Comparison of ENCODE assay signal across 8 mouse cellular contexts in the genomic region with DNA sequence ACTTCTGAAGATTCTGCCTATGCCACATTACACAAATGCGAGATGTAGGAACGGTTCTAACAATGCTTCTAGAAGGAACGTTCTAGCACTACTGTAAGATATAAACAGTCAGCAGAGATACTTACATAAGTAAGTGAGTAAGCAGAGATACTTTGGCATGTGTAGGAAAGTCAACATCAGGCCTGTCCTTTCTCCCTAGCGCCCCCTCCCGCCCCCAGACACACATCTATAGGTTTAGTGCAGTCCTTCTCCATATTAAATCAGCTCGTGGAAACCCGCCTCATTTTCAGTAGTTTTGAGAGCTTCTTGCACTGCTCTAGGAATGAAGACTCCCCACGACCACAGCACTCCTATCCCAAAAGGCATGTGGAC. TPM values are rescaled to one million over a fixed set of nuclear protein-coding genes. Genes with fewer than 3 reads are reported as not detected.
A peak's percentile ranks its signal among the peaks of the same experiment; 100 is the strongest.
DNase-seq lines count a peak whose midpoint lies in the region; ATAC-seq lines count a peak whose summit lies in the region.

No protein-coding gene starts in this region.

- H3K9ac ChIP-seq in heart, embryonic 14.5 days (ENCODE audit: low read length), result peak overlapping the region; percentile 63
- peak overlapping the region; percentile 68 for H3K9ac ChIP-seq in limb, embryonic 11.5 days (ENCODE audit: low read length)
- peak overlapping the region; percentile 43 for H3K9ac ChIP-seq in midbrain, embryonic 15.5 days
- peak overlapping the region; percentile 68 for H3K9ac ChIP-seq in stomach, embryonic 16.5 days (ENCODE audit: low read length)

- H3K27me3 ChIP-seq in heart, embryonic 14.5 days (ENCODE audit: control insufficient read depth, insufficient read depth, low read length), result peaks cover 4% of the 10 kb centered on the region; the same call in 1 of the 2 replicates
- H3K27me3 ChIP-seq in limb, embryonic 11.5 days (ENCODE audit: control insufficient read depth, insufficient read depth, low read length), result no peaks in the 10 kb centered on the region
- H3K27me3 ChIP-seq in midbrain, embryonic 15.5 days (replicated peaks), result peaks cover 8% of the 10 kb centered on the region; the same call in 1 of the 2 replicates
- no peaks in the 10 kb centered on the region for H3K27me3 ChIP-seq in stomach, embryonic 16.5 days (ENCODE audit: control insufficient read depth, insufficient read depth, low read length)

- ATAC-seq in heart, embryonic 14.5 days (ENCODE audit: insufficient number of reproducible peaks, insufficient read depth, low FRiP score, low read depth), result peak; percentile 16; the same call in 1 of the 2 replicates
- ATAC-seq in limb, embryonic 11.5 days (ENCODE audit: insufficient number of reproducible peaks, low FRiP score, low TSS enrichment, low read depth), result no peak; the same call in 1 of the 2 replicates
- ATAC-seq in midbrain, embryonic 15.5 days (replicated peaks), result no peak; the same call in 1 of the 2 replicates
- ATAC-seq in stomach, embryonic 16.5 days (ENCODE audit: insufficient read depth, low FRiP score), result peak; percentile 27; the same call in 1 of the 2 replicates

- DNase-seq in right cerebral cortex, adult 18-20 months, result peak; percentile 54
- DNase-seq in right cerebral cortex, postnatal 25 days, result no peak
- DNase-seq in limb, embryonic 11.5 days (ENCODE audit: low spot score), result peak; percentile 69
- DNase-seq in layer of hippocampus, adult 9-11 months, result no peak

- 16% methylated on average over 8 of the region's 8 CpGs for WGBS in heart, embryonic 14.5 days
- 16% methylated on average over 8 of the region's 8 CpGs for WGBS in limb, embryonic 11.5 days
- WGBS in midbrain, embryonic 15.5 days, result 15% methylated on average over 8 of the region's 8 CpGs
- WGBS in stomach, embryonic 16.5 days, result 12% methylated on average over 8 of the region's 8 CpGs

- H3K9me3 ChIP-seq in heart, embryonic 14.5 days (ENCODE audit: control insufficient read depth, low read length), result no peaks in the 10 kb centered on the region
- no peaks in the 10 kb centered on the region for H3K9me3 ChIP-seq in limb, embryonic 11.5 days (ENCODE audit: control insufficient read depth, low read length)
- H3K9me3 ChIP-seq in midbrain, embryonic 15.5 days, result no peaks in the 10 kb centered on the region
- no peaks in the 10 kb centered on the region for H3K9me3 ChIP-seq in stomach, embryonic 16.5 days (replicated peaks; ENCODE audit: control insufficient read depth, low read length)

- peak overlapping the region; percentile 84 for H3K4me2 ChIP-seq in heart, embryonic 14.5 days (ENCODE audit: low read length)
- H3K4me2 ChIP-seq in limb, embryonic 11.5 days (ENCODE audit: low read depth, severe bottlenecking), result peak overlapping the region; percentile 82
- peak overlapping the region; percentile 82 for H3K4me2 ChIP-seq in midbrain, embryonic 15.5 days
- H3K4me2 ChIP-seq in stomach, embryonic 16.5 days (ENCODE audit: low read depth, low read length), result peak overlapping the region; percentile 65

- peak overlapping the region; percentile 27 for H3K4me3 ChIP-seq in brown adipose tissue, adult 24 weeks (ENCODE audit: insufficient read depth, low read depth, low read length)
- peak overlapping the region; percentile 43 to 51 for H3K4me3 ChIP-seq in heart, embryonic 14.5 days (ENCODE audit: control insufficient read depth in 1 of 2, insufficient read depth in 1 of 2, low read depth in 1 of 2, low read length in 2 of 2)
- peak overlapping the region; percentile 43 for H3K4me3 ChIP-seq in limb, embryonic 11.5 days (ENCODE audit: low read depth, low read length)
- H3K4me3 ChIP-seq in midbrain, embryonic 15.5 days, result peak overlapping the region; percentile 54
- H3K4me3 ChIP-seq in stomach, embryonic 16.5 days (replicated peaks; ENCODE audit: low read length), result peak overlapping the region; percentile 52

- H3K36me3 ChIP-seq in heart, embryonic 14.5 days (ENCODE audit: control insufficient read depth, insufficient read depth, low read length), result no peaks in the 10 kb centered on the region
- H3K36me3 ChIP-seq in limb, embryonic 11.5 days (ENCODE audit: control insufficient read depth, insufficient read depth, low read length), result no peaks in the 10 kb centered on the region
- no peaks in the 10 kb centered on the region for H3K36me3 ChIP-seq in midbrain, embryonic 15.5 days (replicated peaks)
- H3K36me3 ChIP-seq in stomach, embryonic 16.5 days (ENCODE audit: control insufficient read depth, insufficient read depth, low read length), result no peaks in the 10 kb centered on the region

- H3K27ac ChIP-seq in brown adipose tissue, adult 24 weeks (replicated peaks; ENCODE audit: low read depth, low read length), result no peak overlapping the region
- H3K27ac ChIP-seq in heart, embryonic 14.5 days (replicated peaks in 1 of 2; ENCODE audit: control insufficient read depth in 1 of 2, insufficient read depth in 1 of 2, low read depth in 2 of 2, low read length in 2 of 2), result peak overlapping the region; percentile 26 to 76; a peak in 2 of 4 replicates
- H3K27ac ChIP-seq in limb, embryonic 11.5 days (replicated peaks; ENCODE audit: low read depth, low read length), result no peak overlapping the region; the same call in 1 of the 2 replicates
- H3K27ac ChIP-seq in midbrain, embryonic 15.5 days, result peak overlapping the region; percentile 92
- H3K27ac ChIP-seq in stomach, embryonic 16.5 days (ENCODE audit: low read length), result peak overlapping the region; percentile 31; the same call in 1 of the 2 replicates

- no peaks in the 10 kb centered on the region for H3K4me1 ChIP-seq in brown adipose tissue, adult 24 weeks (ENCODE audit: control insufficient read depth, insufficient read depth, insufficient read length, low read length)
- H3K4me1 ChIP-seq in heart, embryonic 14.5 days (ENCODE audit: control insufficient read depth in 2 of 2, insufficient read depth in 2 of 2, low read length in 2 of 2), result peaks cover 0 to 3% of the 10 kb centered on the region in 2 experiments; a peak in 1 of 4 replicates
- H3K4me1 ChIP-seq in limb, embryonic 11.5 days (ENCODE audit: control insufficient read depth, insufficient read depth, low read length), result no peaks in the 10 kb centered on the region
- peaks cover 9% of the 10 kb centered on the region for H3K4me1 ChIP-seq in midbrain, embryonic 15.5 days
- H3K4me1 ChIP-seq in stomach, embryonic 16.5 days (ENCODE audit: control insufficient read depth, insufficient read depth, low read length), result peaks cover 3% of the 10 kb centered on the region; the same call in 1 of the 2 replicates

RNA-seq across cellular contexts. Expression of a gene that starts 7.9 kb away (rescaled TPM):
- polyA plus RNA-seq in brown adipose tissue, adult 24 weeks (2012; ENCODE audit: insufficient read depth, insufficient read length, missing spikeins), result not detected in 2 replicates
- polyA plus RNA-seq in heart, embryonic 14.5 days (2014; fragmentation: Nextera tagmentation; extraction: Ambion mirVana), result 4.0 and 7.9 TPM in 2 replicates
- 22.3 and 24.0 TPM in 2 replicates for polyA plus RNA-seq in limb, embryonic 11.5 days (2014; fragmentation: Nextera tagmentation; extraction: Ambion mirVana)
- 1.9 and 2.6 TPM in 2 replicates for polyA plus RNA-seq in midbrain, embryonic 15.5 days (2015; fragmentation: Nextera tagmentation; extraction: Ambion mirVana)
- 7.3 and 12.4 TPM in 2 replicates for polyA plus RNA-seq in stomach, embryonic 16.5 days (2015; fragmentation: Nextera tagmentation; extraction: Ambion mirVana)

RNA-seq across cellular contexts. Expression of a gene that starts 9.0 kb away (rescaled TPM):
- polyA plus RNA-seq in brown adipose tissue, adult 24 weeks (2012; ENCODE audit: insufficient read depth, insufficient read length, missing spikeins), result not detected in 2 replicates
- 26.9 and 32.0 TPM in 2 replicates for polyA plus RNA-seq in heart, embryonic 14.5 days (2014; fragmentation: Nextera tagmentation; extraction: Ambion mirVana)
- 73.6 and 75.8 TPM in 2 replicates for polyA plus RNA-seq in limb, embryonic 11.5 days (2014; fragmentation: Nextera tagmentation; extraction: Ambion mirVana)
- 12.8 and 13.1 TPM in 2 replicates for polyA plus RNA-seq in midbrain, embryonic 15.5 days (2015; fragmentation: Nextera tagmentation; extraction: Ambion mirVana)
- 29.8 and 39.2 TPM in 2 replicates for polyA plus RNA-seq in stomach, embryonic 16.5 days (2015; fragmentation: Nextera tagmentation; extraction: Ambion mirVana)

RNA-seq across cellular contexts. Expression of a gene that starts 14.3 kb away (rescaled TPM):
- polyA plus RNA-seq in brown adipose tissue, adult 24 weeks (2012; ENCODE audit: insufficient read depth, insufficient read length, missing spikeins), result 0.83 and 1.6 TPM in 2 replicates
- 3.4 and 5.0 TPM in 2 replicates for polyA plus RNA-seq in heart, embryonic 14.5 days (2014; fragmentation: Nextera tagmentation; extraction: Ambion mirVana)
- 5.4 and 5.7 TPM in 2 replicates for polyA plus RNA-seq in limb, embryonic 11.5 days (2014; fragmentation: Nextera tagmentation; extraction: Ambion mirVana)
- 5.6 and 6.1 TPM in 2 replicates for polyA plus RNA-seq in midbrain, embryonic 15.5 days (2015; fragmentation: Nextera tagmentation; extraction: Ambion mirVana)
- polyA plus RNA-seq in stomach, embryonic 16.5 days (2015; fragmentation: Nextera tagmentation; extraction: Ambion mirVana), result 7.8 and 8.6 TPM in 2 replicates

RNA-seq across cellular contexts. Expression of a gene that starts 16.4 kb away (rescaled TPM):
- polyA plus RNA-seq in brown adipose tissue, adult 24 weeks (2012; ENCODE audit: insufficient read depth, insufficient read length, missing spikeins), result 1.3 and 2.1 TPM in 2 replicates
- 2.1 and 3.2 TPM in 2 replicates for polyA plus RNA-seq in heart, embryonic 14.5 days (2014; fragmentation: Nextera tagmentation; extraction: Ambion mirVana)
- 0.67 and 0.88 TPM in 2 replicates for polyA plus RNA-seq in limb, embryonic 11.5 days (2014; fragmentation: Nextera tagmentation; extraction: Ambion mirVana)
- 1.0 and 1.7 TPM in 2 replicates for polyA plus RNA-seq in midbrain, embryonic 15.5 days (2015; fragmentation: Nextera tagmentation; extraction: Ambion mirVana)
- polyA plus RNA-seq in stomach, embryonic 16.5 days (2015; fragmentation: Nextera tagmentation; extraction: Ambion mirVana), result 3.0 and 3.4 TPM in 2 replicates

RNA-seq across cellular contexts. Expression of a gene that starts 30.9 kb away (rescaled TPM):
- not detected in 2 replicates for polyA plus RNA-seq in brown adipose tissue, adult 24 weeks (2012; ENCODE audit: insufficient read depth, insufficient read length, missing spikeins)
- 1.2 TPM in 1 of 2 replicates, not detected in the other for polyA plus RNA-seq in heart, embryonic 14.5 days (2014; fragmentation: Nextera tagmentation; extraction: Ambion mirVana)
- polyA plus RNA-seq in limb, embryonic 11.5 days (2014; fragmentation: Nextera tagmentation; extraction: Ambion mirVana), result 0.28 TPM in 1 of 2 replicates, not detected in the other
- polyA plus RNA-seq in midbrain, embryonic 15.5 days (2015; fragmentation: Nextera tagmentation; extraction: Ambion mirVana), result 0.11 TPM in 1 of 2 replicates, not detected in the other
- polyA plus RNA-seq in stomach, embryonic 16.5 days (2015; fragmentation: Nextera tagmentation; extraction: Ambion mirVana), result 1.3 and 2.1 TPM in 2 replicates

Comparison
In these comparisons a context has a peak if more than half of its experiments do, and no peak if none do; other contexts are left out.
1. DNase-seq: peak in right cerebral cortex, adult 18-20 months (single experiment) and limb, embryonic 11.5 days (single experiment); none in right cerebral cortex, postnatal 25 days (single experiment) and layer of hippocampus, adult 9-11 months (single experiment).
2. H3K27ac ChIP-seq: peak in heart, embryonic 14.5 days (2 of 2), midbrain, embryonic 15.5 days (single experiment) and stomach, embryonic 16.5 days (single experiment); none in brown adipose tissue, adult 24 weeks (single experiment) and limb, embryonic 11.5 days (single experiment).
3. ATAC-seq: peak in heart, embryonic 14.5 days (single experiment) and stomach, embryonic 16.5 days (single experiment); none in limb, embryonic 11.5 days (single experiment) and midbrain, embryonic 15.5 days (single experiment).
4. Peak in every context shown above with its lines, with median percentiles within 50 percentile points of each other: H3K4me3 ChIP-seq, H3K4me2 ChIP-seq and H3K9ac ChIP-seq.